Mouse (Mus musculus) macrophage (primary cell): ENCODE data around the gene Fscn2. TPM values are rescaled to one million over a fixed set of nuclear protein-coding genes. Genes with fewer than 3 reads are reported as not detected.

Experiments used
- H3K27ac ChIP-seq: fragments of 350-480 bp; formaldehyde crosslinking; 2 replicates; pipeline ENCODE4 v1.9.0; 2021
- H3K36me3 ChIP-seq: fragments of 350-480 bp; formaldehyde crosslinking; 2 replicates; pipeline ENCODE4 v1.9.0; 2021; ENCODE audit errors: inconsistent target
- H3K4me3 ChIP-seq: fragments of 350-480 bp; formaldehyde crosslinking; 2 replicates; pipeline ENCODE4 v1.9.0; 2021; ENCODE audit errors: inconsistent target
- H3K79me2 ChIP-seq: fragments of 350-480 bp; formaldehyde crosslinking; 2 replicates; pipeline ENCODE4 v1.9.0; 2021; ENCODE audit errors: inconsistent target
- WGBS: methylation state at CpG from one replicate; pipeline ENCODE4 v1.1.7; 2026; ENCODE audit warnings: inconsistent platforms; ENCODE audit not compliant: missing documents; 5-methylcytosine and 5-hydroxymethylcytosine counted together
- polyA plus RNA-seq: library from polyadenylated mRNA; stranded (reverse); fragments of 250-400 nt; gene quantifications from 3 replicates; pipeline ENCODE4 v1.2.4, GENCODE M21; 2018; ENCODE audit warnings: inconsistent platforms

Gene Fscn2
- polyA plus RNA-seq, 1 experiment from 2014 or later = not detected

- 90% methylated on average over 6 of the region's 6 CpGs for WGBS
- Histone ChIP-seq H3K4me3 (no peak overlapping the region), H3K36me3 (no peaks in the 10 kb centered on the region), H3K79me2 (no peaks in the 10 kb centered on the region), H3K27ac (no peak overlapping the region)
Measured at GRCm38 (mm10) chr11:120362891-120363290, 1.6 kb downstream of the Fscn2 start.

GRCm38 (mm10) chr11:120366443-120367027 lies 5.2 kb downstream of the Fscn2 start:
- 40% methylated on average over 7 of the region's 7 CpGs for WGBS
- H3K36me3 ChIP-seq = no peaks in the 10 kb centered on the region
- no peak overlapping the region for H3K27ac ChIP-seq
- H3K4me3 ChIP-seq = no peak overlapping the region
- no peaks in the 10 kb centered on the region for H3K79me2 ChIP-seq

GRCm38 (mm10) chr11:120369656-120370055 lies 8.3 kb downstream of the Fscn2 start:
- WGBS = 59% methylated on average over 8 of the region's 8 CpGs
- Histone ChIP-seq H3K36me3 (peaks cover 5% of the 10 kb centered on the region; the same call in 1 of the 2 replicates), H3K27ac (no peak overlapping the region), H3K79me2 (no peaks in the 10 kb centered on the region), H3K4me3 (no peak overlapping the region)

DNA sequence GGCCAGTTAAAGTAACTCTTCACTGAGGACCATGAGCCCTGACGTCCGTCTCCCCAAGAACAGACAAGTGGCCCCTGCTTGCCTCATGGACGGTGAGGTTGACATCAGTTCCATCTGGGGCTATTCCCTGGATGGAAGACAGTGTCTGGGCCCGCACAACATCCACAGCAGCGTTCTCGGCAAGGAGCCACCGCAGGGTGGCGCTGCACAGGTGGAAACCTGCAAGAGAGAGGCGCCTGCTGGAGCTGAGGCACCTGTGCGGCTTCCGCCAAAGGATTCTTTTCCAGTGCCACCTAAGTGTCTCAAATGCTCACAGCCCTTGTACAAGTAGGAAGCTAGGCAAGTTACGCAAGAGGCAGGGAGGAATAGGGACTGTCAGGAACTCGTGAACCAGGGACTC lies 11.7 kb downstream of the Fscn2 start:
- H3K36me3 ChIP-seq = peaks cover 10% of the 10 kb centered on the region; the same call in 1 of the 2 replicates
- 88% methylated on average over 13 of the region's 13 CpGs for WGBS
- H3K79me2 ChIP-seq = no peaks in the 10 kb centered on the region
- no peak overlapping the region for H3K4me3 ChIP-seq
- H3K27ac ChIP-seq = no peak overlapping the region

- Histone ChIP-seq H3K4me3 (no peak overlapping the region), H3K27ac (no peak overlapping the region), H3K36me3 (peaks cover 10% of the 10 kb centered on the region; the same call in 1 of the 2 replicates), H3K79me2 (no peaks in the 10 kb centered on the region)
- 94% methylated on average over 18 of the region's 23 CpGs for WGBS
Measured at GRCm38 (mm10) chr11:120373820-120374586, 12.7 kb downstream of the Fscn2 start.

GRCm38 (mm10) chr11:120375324-120375723 lies 14.0 kb downstream of the Fscn2 start:
- 97% methylated on average over 9 of the region's 10 CpGs for WGBS
- Histone ChIP-seq H3K27ac (no peak overlapping the region), H3K79me2 (no peaks in the 10 kb centered on the region), H3K36me3 (peaks cover 12% of the 10 kb centered on the region; the same call in 1 of the 2 replicates), H3K4me3 (no peak overlapping the region)

DNA sequence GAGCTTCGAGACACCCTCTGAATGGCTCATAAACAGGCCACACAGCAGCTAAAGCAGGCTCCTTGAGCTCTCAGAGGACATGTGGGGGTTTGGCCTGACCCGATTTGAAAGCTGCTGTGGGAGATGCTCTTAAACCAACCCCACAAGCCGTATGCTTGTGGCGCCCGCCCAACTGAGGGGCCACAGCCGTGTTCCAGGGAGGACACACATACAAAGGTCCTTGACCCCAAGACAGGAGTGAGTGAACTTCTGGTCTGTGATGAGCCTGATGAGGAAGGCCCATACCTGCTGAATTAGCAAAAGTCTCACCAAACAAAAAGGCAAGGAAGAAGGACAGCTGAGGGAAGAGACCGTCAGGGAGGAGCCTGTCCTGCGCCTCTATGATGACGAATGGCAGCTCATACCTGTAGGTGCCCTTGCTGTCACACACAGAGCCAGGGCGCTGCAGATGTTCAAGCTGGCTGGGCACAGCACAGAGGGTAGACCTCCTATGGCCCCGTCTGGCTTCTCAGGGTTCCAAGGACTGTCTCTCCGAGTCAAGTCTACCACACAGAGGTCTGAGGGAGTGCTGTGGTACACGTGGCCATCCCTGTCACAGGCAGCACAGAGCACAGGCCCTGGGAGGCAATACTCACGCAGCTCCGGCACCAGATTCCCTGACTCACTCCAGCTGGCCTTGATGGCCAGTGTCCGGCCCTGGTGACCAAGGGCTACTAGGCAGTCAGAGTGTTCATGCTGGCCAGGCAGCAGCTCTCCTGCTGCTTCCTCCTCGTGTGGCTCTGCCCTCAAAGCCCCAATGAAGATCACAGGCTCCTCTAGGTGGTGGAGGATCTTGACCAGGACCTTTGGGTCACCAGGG lies 15.2 kb downstream of the Fscn2 start:
- no peak overlapping the region for H3K27ac ChIP-seq
- H3K4me3 ChIP-seq = no peak overlapping the region
- 96% methylated on average over 17 of the region's 17 CpGs for WGBS
- H3K79me2 ChIP-seq = no peaks in the 10 kb centered on the region
- peaks cover 22% of the 10 kb centered on the region for H3K36me3 ChIP-seq

- WGBS = 75% methylated on average over 10 of the region's 10 CpGs
Measured at GRCm38 (mm10) chr11:120377337-120377736, 16.0 kb downstream of the Fscn2 start.

DNA sequence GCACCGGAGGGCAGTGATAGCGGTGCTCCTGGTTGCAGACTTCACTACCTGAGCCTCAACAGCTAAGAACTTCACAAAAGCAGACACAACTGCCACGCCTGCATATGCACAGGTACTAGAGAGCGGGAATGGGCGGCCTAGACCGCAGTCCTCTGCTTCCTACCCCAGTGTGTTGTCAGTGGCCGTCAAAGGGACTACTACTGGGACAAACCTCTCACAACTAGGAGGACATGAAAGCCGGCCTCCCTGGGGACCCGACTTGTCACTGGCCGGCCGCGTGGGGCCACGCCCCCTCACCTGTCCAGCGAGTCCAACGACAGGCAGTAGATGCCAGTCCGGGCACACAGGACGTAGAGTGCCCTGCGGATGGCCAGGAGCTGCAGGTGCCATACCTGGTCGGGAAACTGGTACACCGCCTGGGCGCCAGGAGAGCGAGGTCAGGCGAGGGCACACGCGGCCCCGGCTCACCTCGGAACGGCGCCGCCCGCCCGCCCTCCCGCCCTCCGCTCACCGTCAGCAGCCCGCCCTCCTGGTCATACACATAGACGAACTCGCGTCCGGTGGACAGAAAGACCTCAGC lies 16.8 kb downstream of the Fscn2 start:
- Histone ChIP-seq H3K27ac (no peak overlapping the region), H3K79me2 (no peaks in the 10 kb centered on the region), H3K36me3 (peaks cover 38% of the 10 kb centered on the region), H3K4me3 (peak overlapping the region; percentile 50)
- WGBS = 3% methylated on average over 39 of the region's 40 CpGs

More at GRCm38 (mm10) chr11:120377337-120377736, 16.0 kb downstream of the Fscn2 start:
- no peak overlapping the region for H3K4me3 ChIP-seq
- H3K79me2 ChIP-seq = no peaks in the 10 kb centered on the region
- peaks cover 30% of the 10 kb centered on the region for H3K36me3 ChIP-seq
- no peak overlapping the region for H3K27ac ChIP-seq

- peak within 1 kb of the TSS; percentile 50 for H3K4me3 ChIP-seq
- H3K36me3 ChIP-seq = peaks cover 45% of the 10 kb centered on the region
- no peak within 1 kb of the TSS for H3K27ac ChIP-seq
- 11% methylated on average over 54 of the region's 54 CpGs for WGBS
- H3K79me2 ChIP-seq = no peaks in the 10 kb centered on the region
Measured at GRCm38 (mm10) chr11:120378611-120379540, 17.5 kb downstream of the Fscn2 start, which contains the start of gene Faap100. Gene Faap100 (minus strand): TSS chr11:120378764.

DNA sequence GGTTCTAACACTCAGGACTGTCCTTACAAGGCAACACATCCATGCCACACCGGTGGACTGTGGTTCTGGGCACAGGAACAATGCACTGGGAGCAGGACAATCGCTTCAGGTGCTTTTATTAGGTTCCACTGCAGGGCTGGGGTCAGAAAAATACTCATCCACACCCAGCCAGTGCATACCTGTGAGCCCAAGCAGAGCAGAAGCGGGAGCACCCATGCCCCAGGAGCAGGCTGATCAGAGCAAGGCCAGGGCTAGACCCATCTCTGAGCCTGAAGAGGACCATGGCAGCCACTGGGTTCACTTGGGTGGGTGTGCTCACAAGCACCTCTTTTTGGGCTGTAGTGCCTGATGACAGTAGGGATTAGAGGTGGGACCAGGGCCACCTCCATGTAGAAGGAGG lies 18.9 kb downstream of the Fscn2 start:
- Histone ChIP-seq H3K36me3 (peaks cover 49% of the 10 kb centered on the region), H3K27ac (no peak overlapping the region), H3K79me2 (no peaks in the 10 kb centered on the region), H3K4me3 (no peak overlapping the region)
- WGBS = 90% methylated on average over 3 of the region's 3 CpGs

GRCm38 (mm10) chr11:120381157-120381556 lies 19.8 kb downstream of the Fscn2 start:
- Histone ChIP-seq H3K4me3 (no peak overlapping the region), H3K79me2 (no peaks in the 10 kb centered on the region), H3K36me3 (peaks cover 58% of the 10 kb centered on the region), H3K27ac (no peak overlapping the region)
- 84% methylated on average over 4 of the region's 4 CpGs for WGBS

DNA sequence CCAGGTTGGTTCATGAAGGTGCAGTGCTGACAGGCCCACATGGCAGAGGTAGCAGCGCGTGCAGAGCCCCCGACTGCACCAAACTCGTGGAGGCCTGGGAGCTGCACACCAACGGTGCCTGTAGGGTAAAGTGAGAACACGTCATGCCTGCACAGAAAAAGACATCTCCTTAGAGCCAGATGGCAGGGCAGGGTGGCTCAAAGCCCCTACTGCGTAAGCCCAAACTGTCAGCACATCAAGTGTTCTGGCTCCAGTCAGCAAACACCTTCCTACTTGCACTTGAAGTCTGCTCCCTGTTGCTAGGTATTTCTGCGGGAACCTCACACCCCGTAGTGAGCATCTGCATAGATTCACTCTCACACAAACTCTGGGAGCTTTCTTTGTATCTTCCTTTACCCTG lies 21.2 kb downstream of the Fscn2 start:
- 97% methylated on average over 9 of the region's 9 CpGs for WGBS
- Histone ChIP-seq H3K36me3 (peaks cover 64% of the 10 kb centered on the region), H3K79me2 (no peaks in the 10 kb centered on the region), H3K4me3 (no peak overlapping the region), H3K27ac (no peak overlapping the region)
